Mouse (Mus musculus) lung, postnatal 10 days (tissue): ENCODE data around the gene Arhgap31.
A peak's percentile ranks its signal among the peaks of the same experiment; 100 is the strongest.

Source experiments
- DNase-seq: peaks from one replicate; pipeline ENCODE4 v3.0.0; 2021

The Arhgap31 gene

DNA sequence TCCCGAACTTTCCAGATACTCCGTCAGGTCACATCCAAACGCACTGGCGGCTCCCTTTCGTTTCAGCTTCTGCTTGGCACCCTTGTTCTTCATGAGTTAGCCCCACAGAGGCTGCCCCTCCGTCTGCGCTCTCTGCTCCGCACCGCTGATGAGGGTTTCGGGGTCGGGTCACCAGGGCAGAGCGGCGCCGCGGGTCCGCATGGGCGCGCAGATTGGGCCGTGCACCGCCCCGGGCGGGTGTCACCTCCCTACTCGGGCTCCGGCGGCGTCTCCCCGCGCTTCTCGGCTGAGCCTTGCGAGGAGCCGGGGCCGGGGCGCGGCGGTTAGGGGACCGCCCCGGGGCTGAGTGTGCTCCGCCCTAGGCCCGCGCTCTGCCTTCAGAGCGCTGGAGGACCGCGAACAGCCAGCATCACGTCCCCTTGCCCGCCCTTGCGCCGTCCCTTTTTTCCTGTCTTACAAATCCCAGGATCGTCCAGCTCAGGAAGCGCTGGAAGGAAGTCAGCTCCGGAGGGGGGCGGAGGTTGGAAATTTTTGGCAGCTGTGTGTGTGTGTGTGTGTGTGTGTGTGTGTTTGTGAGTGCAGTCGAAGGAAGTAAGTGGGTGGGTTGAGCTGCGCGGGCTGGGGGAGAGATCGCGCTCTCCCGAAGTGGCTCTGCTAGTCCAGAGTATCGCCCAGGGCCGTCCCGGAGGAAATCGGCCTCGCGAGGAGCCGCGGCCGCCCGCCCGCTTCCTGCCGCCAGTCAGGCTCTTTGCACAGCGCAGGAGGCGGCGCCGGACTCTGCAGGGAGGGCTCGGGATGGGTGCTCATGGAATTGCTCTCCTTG, at the start of gene Arhgap31:
Gene Arhgap31, minus strand, starts transcription at position 694 of the 823 bp plus-strand sequence.
- DNase-seq, result peak; percentile 94

DNA sequence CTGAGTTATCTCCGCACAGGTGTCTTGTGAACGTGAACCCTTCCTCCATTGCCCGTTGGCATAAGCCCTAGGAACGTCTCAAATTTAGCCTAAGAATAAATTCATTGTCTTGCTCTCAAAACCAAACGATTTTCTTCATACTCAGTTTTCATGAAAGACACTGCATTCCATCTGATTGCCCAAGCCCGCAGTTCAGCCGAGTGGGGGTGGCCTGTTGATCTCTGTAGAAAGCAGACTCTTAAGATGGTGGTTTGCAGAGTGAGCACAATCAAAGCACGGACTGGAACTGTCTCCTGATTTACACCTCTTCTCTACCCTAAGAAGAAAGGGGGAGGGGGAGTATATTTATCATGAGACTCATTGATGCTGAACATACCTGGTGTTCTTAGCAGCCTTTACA, 49.3 kb upstream of the Arhgap31 start:
- DNase-seq, result peak; percentile 56

DNA sequence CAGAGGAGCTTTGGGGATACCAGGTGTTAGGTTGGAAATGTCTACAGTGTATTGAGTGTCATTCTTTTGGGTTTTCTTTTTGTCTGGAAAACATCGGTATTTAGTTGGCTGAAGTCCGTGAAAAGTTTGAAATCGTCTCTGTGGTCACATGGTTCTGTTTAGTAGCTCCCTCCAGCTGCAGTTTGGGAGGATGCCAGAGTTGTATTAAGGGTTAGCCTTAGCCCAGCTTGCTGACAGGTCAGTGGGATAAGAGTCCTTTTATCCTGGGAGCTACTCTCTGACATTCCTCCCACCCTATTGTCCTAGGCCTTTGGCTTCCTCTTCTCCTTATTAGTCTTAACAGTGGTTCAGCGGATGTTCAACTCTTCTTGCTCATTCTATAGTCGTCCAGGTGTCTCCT, 48.9 kb upstream of the Arhgap31 start:
- DNase-seq, result peak; percentile 57

DNA sequence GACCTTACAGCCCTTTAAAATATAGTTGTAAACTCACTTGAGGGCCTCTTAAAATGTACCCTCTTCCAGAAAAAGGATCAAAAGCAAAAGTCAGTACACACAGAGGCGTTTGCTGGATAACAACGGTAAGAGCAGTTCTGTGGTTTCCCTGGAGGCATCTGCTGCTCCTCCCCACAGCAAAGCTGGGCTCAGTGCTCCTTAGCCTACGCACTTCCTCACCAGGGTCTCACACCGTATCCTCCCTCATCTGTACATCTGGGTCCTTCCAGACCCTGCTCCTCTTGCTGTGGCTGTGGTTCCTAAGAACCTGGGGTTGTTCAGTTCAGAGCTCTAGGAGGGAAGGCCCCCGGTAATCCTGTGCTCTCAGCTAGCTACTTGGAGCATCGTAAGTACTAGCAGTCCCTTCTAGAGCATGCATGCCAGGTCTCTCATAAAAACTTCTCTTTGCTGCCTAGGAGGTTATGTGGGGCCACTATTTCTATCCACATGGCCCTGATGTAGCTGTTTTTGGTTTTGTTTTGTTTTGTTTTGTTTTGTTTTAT, 47.8 kb upstream of the Arhgap31 start:
- no peak for DNase-seq

DNA sequence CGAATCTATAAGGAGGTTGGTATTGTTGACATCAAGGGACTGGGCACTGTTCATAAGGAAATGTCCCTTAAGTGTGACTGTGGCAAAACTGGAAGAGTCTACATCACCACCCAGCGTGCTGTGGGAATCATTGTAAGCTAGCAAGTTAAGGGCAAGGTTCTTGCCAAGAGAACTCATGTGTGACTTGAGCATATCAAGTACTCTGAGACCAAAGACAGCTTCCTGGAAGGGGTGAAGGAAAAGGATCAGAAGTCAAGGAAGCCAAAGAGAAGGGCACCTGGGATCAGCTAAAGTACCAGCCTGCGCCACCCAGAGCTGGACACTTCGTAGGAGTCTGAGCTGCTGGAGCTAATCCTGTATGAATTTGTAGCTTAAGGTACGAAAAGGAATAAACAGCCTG, 47.2 kb upstream of the Arhgap31 start:
- no peak for DNase-seq

DNA sequence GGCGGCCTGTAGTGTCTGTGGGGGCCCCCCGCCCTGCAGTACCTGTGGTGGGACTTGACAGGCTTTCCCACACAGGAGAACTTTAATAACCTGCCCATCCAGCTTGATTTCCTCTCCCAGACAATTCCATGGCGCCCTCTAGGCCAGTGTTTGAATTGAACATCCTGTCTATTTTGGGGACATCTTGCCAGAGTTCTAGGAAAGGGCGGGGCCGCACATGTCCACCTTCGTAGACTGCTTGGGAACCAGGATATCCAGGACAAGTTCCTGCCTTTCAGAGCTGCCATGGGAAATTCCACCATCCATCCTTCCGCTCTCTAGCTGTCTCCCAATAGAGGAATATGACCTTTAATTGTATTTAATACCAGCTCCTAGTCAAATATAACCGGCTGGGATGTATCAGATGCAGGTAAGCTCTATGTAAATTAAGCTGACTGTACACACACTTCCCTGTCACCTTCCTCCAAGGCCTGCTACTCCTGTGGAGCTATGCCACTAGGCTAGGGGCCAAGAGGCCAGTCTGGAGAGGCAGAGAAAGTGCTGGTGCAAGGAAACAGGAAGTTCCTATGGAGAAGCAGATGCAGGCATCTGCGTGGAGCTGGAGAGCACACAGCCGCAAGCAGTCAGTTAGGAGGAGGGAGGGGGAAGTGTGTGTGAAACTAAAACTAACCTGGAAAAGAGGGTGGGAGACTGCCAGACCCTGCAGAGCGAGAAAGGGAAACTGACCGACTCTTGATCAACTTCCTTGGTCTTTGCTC, 45.2 kb upstream of the Arhgap31 start:
- peak; percentile 79 for DNase-seq

DNA sequence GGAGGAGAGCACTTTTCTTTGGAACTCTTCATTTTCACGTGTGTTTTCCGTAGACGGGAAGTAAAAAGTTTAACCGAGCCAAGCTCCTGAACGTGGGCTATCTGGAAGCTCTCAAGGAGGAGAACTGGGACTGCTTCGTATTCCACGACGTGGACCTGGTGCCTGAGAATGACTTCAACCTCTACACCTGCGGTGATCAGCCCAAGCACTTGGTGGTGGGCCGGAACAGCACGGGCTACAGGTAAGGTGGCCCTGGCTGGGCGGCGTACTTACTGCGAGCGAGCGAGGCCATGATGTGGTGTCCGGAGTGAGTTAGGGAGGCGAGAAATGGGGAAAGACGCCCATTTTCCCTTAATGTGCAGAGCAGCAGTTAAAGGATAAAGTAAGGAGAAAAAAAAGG, 44.6 kb upstream of the Arhgap31 start:
- no peak for DNase-seq

DNA sequence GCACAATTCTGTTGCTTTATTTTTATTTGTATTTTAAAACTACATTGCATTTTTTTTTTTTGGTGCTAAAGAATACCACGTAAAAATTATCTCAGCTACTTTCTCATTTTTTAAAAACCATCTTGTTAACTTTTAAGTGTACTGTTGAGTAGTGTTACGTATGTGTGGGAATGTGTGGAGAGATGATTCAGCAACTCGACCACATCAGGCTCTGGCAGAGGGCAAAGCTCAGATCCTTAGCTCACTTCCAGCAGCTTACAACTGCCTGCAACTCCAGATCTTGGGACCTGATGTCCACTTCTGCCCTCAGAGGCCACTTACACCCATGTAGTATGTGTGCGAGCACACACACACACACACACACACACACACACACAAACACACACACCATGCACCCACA, 43.5 kb upstream of the Arhgap31 start:
- DNase-seq, result no peak

DNA sequence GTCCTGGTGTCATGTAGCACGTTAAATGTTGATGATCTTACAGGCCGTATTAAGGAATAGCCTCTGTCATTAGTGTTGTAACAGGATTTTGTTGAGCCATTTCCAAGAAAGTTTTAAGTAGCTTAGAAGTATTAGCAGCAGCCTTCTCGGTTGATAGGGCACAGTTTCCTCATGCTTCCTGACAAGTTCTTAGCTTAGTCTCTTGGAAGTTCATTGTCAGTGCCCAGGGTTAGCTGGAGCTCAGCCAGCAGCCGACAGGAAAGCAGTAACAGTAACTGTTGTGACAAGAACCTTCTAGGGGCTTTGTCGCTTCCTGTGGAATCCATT, 43.1 kb upstream of the Arhgap31 start:
- DNase-seq, result peak; percentile 89

DNA sequence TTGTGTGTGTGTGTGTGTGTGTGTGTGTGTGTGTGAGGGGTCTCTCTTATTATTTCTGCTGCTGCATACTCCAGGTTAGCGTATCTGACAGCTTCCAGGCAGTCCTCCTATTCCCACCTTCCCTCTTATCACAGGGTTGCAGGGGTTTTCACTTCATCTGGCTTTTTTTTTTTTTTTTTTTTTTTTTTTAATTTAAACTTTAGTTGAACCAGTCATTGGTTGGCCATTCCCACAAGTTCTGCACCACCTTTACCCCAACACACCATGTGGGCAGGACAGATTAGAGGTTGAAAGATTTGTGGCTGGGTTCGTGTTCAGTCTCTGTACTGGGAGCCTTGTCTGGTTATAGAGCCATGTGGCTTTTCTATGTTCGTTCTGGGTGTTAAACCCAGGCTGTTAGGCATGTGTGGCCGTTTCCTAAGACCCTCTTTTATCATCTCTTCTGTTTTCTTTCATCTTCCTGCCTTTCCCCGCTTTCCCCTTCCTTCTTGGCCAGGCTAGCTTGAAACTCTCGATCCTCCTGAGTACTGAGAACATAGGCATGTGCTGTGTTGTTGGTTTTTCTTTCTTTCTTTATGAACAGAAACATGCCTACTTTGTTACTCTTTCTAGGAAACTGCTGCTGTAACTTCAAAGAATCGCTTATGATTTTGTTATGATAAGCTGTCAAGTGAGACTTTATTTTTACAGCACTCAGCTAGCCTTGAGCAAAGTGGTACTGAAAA, 42.5 kb upstream of the Arhgap31 start:
- DNase-seq, result no peak

DNA sequence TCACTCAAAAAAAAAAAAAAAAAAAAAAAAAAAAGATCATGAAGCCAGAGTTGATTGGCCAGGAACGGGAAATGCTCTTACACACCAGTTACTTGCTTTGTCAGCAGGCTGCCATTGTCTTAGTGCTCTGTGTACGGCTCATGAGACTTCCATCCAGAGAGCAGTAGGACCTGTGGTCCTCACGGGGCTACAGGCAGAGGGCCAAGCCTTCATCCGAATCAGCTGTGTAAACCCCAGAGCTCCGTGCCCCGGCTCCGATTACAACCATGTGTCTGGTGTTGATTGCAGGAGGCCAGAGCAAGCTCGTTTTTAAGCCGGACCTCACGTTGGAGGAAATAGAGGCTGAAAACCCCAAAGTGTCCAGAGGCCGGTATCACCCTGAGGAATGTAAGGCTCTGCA, 40.6 kb upstream of the Arhgap31 start:
- no peak for DNase-seq

DNA sequence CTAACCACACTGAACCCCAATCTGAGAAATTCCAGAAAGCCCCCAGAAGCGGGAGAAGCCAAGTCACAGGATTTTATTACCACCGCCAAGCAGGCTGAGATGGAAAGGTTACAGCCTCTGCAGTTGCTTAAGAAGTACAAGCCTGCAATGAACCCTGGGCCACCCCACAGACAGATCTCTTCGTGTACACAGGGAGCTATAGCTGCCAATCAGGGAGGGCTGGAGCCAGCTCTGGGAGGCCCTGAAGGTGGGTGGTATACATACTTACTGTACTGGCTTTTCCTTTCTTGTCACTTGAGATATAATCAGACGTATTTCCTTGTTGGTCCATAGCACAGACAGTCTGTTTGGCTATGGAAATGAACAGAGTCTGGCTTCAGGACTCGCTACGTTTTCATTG, 37.7 kb upstream of the Arhgap31 start:
- no peak for DNase-seq

DNA sequence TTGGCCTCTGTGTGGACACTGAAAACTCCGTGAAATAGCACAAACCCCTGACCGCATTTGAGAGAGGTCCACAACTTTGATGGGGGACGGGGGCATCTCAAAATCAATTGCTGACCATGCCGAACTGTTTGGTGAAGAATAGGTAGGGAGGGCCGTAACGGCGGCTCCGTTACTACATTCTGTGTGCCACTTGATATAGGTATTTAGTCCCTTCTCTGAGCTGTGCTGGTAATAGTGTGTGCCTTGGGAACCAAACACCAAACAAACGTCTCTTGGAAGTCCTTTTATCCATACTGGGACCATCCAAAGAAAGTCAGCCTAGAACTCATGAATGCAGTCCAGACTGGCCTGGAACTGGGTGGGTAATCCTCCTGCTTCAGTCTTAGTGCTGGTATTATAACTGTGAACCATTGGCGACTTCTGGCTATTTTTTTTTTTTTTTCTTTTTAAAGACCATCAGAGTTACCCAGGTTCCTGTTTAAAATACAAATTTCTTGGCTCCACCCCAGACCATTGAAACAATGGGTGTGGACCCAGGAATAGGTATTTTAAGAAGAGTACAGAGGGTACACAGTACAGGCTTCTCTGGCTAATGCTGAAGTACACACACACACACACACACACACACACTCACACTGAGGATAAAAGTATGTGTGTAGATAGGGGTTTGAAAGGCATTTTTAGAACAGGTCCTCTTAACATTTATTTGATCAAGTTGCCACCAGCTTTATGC, 31.0 kb upstream of the Arhgap31 start:
- DNase-seq, result peak; percentile 64

DNA sequence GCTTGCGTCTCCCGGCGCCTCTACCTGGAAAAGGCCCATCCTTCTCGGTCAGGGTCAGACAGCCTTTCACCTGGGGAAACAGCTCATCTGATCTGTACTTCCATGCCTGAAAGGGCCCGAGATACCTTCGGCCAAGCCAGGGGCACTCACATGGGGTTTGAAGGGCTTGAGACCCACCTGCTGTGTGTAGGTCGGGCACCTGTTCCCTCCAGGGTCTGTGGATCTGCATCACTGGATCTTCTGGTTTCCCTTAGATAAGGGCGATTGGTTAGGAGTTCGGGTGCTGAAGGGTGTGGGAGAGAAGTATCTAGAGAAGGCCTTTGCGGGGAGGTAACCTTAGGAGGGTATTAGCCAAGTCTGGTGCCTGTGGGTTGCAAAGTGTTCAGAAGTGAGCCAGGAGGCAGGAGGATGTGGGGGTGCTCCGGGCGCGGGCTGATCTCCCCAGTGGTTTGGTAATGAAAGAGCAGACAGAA, 29.6 kb upstream of the Arhgap31 start:
- DNase-seq, result peak; percentile 43

DNA sequence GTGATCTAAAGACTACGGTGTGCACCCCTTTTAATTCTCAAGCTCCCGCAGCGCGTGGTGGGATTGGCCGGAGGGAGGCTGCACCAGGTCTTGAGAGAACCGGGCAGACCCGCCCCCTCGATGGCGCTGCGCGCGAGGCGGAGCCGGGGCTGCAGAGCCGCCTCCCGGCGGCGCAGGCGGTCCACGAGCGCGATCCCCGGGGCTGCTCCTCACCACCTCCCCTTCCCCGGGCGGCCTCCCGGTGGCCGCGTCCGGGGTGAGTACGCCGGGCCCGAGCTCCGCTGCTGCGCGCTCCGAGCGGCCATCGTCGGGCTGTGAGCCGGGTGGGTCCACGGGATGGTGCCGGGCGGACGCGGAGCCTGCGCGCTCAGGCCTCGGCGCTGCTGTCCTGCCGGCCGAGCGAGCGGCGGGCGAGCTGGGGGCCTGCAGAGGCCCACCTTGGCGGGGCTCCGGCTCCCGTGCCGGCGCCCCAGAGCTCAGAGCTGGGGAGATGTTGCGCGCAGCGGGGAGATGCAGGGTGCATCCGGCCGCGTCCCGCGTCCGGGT, 29.1 kb upstream of the Arhgap31 start, which contains the start of gene B4galt4:
Gene B4galt4, plus strand, starts transcription at position 152 of the 546 bp plus-strand sequence.
- peak; percentile 89 for DNase-seq

DNA sequence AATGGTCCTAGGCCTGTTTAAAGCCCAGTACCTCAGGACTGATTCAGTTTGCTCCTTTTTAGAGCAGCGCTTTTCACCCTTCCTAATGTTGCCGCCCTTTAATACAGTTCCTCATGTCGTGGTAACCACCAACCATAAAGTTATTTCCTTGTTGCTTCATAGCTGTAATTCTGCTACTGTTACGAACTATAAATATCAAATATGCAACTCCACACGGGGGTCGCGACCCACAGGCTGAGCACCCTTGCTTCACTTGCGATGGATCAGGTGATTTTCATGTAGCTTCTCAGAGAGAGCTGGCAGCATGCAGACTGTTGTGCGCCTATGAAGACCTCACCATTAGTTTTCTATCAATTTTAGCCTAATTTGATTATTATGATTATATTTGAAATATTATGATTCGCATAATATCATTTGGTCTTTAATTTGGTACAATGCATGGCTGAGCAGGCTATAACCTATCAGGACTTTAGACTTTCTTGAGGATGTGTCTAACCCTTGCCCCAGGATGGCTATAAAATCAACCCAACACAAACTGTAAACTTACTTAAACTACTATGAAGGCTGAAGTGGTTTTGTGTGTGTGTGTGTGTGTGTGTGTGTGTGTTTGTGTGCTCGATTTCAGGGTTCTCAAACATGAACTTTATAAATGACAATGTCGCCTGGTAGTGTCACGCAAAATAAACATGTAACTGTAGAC, 28.3 kb upstream of the Arhgap31 start:
- no peak for DNase-seq

DNA sequence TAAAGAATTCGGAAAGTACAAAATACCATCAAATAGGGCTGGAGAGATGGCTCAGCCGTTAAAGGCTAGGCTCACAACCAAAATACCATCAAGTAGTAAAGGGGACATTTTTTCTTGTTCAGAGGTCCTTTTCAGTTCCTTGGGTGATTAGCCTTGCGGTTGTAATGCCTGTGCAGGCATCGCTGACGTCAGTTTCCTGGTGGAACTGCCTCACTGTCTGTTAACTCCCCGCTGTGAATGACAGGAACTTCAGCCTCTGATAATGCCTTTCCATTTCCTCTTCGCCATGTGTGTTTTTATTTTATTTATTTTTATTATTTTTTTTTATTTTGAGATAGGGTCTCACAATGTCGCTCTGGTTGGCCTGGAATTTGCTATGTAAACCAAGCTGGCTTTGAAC, 17.8 kb upstream of the Arhgap31 start:
- peak; percentile 65 for DNase-seq

DNA sequence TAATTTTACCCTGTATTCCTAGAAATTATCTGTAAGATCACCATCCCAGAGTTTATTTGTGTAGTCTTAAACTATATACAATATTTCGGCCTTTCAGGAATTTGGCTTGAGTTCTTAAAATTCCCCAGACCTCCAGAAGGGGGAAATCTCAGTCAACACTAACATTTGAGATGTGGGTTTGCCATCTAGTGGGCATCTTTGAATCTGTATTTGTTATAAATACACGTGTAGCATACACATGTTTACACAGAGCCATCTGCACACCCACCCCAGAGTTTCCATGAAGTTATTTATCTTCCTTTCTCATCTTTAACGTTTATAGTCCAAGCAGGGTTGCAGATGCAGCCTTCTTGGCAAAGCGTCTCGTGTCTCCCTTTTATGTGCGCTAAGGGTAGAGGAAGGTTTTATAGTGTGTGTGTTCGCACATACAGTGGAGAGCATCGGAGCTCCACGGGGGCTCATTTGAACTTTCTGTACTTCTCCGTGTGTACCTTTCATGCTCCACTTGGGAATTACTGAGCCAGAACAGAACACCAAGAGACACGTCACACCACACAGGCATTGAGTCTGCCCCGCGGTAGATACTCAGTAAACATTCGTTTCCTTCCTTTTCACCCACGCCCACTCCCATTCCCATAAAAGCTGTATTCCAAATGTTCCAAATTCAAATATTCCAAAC, 16.7 kb upstream of the Arhgap31 start:
- DNase-seq, result peak; percentile 77

DNA sequence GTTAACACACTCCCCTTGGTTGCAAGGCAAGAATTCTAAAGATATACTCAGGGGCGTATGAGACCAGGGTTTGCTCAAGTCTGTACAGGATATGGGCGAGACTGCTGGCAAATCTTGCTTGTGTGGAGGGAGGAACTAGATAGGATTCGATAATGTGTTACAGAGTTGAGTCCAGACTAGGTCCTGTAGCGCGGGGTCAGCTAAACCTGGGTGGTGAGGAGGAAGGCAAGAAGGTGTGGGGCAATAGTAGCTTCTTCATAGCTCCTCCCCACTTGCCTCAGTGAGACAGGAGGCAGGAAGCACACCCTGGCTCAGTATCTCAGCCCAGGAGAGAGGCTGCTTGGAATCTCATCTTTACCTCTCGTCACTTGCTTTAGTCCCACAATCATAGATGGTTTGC, 16.1 kb upstream of the Arhgap31 start:
- peak; percentile 16 for DNase-seq

DNA sequence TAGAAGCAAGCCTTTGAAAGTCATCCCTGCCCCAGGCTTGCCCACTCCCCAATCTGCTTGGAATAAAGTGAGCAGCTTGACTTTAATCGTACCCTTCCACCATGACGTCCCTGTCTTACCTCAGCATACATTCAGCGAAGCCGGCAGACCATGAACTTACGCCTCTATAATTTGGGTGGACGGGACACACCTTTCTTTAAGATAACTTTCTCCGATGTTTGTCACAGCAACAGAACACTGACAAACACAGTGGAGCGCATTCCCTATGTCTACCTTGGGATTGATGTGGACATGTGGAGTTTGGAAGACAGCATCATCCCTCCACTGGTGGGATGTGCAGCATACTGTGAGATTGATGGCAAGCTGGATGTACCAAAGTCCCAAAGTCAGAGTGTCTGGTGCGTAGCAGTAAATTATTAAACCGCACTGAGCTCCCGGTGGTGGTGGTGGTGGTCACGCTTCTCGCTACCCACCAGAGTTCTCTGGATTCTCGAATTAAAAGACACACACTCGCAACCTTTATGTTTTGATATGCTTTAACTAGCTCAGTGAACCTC, 15.6 kb upstream of the Arhgap31 start:
- DNase-seq, result no peak

DNA sequence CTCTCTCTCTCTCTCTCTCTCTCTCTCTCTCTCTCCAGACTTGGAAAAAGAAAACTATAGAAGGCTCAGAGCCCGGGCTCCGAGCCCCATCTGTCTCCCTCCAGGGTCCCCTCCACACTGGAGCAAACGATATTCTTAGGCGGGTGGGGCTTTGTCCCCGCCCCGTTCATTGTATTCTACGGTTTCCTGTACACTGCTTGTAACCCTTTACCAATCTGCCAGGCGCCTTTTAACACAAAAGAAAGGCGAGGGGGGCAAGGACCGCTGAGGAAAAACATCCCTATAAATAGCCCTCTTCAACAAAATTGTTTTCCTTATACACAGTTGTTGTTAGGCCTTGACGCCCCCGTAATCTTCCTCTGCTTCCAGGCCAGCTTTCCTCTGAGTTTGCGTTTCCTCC, 11.9 kb upstream of the Arhgap31 start:
- DNase-seq, result peak; percentile 77
